Mouse (Mus musculus): ENCODE measurements around the gene Slc30a6.

Slc30a6 gene

GRCm38 (mm10) chr17:74395383-74396065 is at the start of gene Slc30a6:
Gene Slc30a6 (plus strand): TSS chr17:74395608.
- DNase-seq: peak; percentile 95

- DNase-seq: no peak
Observed at GRCm38 (mm10) chr17:74363592-74363991, 31.8 kb upstream of the Slc30a6 start.

- DNase-seq: no peak
Observed at GRCm38 (mm10) chr17:74376916-74377315, 18.5 kb upstream of the Slc30a6 start.

GRCm38 (mm10) chr17:74386657-74387056 is 8.8 kb upstream of the Slc30a6 start:
- no peak for DNase-seq

- no peak for DNase-seq
Observed at GRCm38 (mm10) chr17:74389847-74390246, 5.6 kb upstream of the Slc30a6 start.

- DNase-seq: peak; percentile 17
Observed at GRCm38 (mm10) chr17:74394381-74394780, 1.0 kb upstream of the Slc30a6 start.

GRCm38 (mm10) chr17:74394855-74395254 is 553 bp upstream of the Slc30a6 start:
- no peak for DNase-seq

GRCm38 (mm10) chr17:74396766-74397165 is 1.4 kb downstream of the Slc30a6 start:
- peak; percentile 22 for DNase-seq

GRCm38 (mm10) chr17:74397173-74397572 is 1.8 kb downstream of the Slc30a6 start:
- no peak for DNase-seq

- DNase-seq: no peak
Observed at GRCm38 (mm10) chr17:74402486-74403222, 7.2 kb downstream of the Slc30a6 start.

- DNase-seq: no peak
Observed at GRCm38 (mm10) chr17:74406487-74406886, 11.1 kb downstream of the Slc30a6 start.

GRCm38 (mm10) chr17:74409722-74410121 is 14.3 kb downstream of the Slc30a6 start:
- DNase-seq: no peak

GRCm38 (mm10) chr17:74413324-74413723 is 17.9 kb downstream of the Slc30a6 start:
- no peak for DNase-seq

- no peak for DNase-seq
Observed at GRCm38 (mm10) chr17:74414671-74415070, 19.3 kb downstream of the Slc30a6 start.

GRCm38 (mm10) chr17:74416841-74417360 is 21.5 kb downstream of the Slc30a6 start:
- DNase-seq: no peak

GRCm38 (mm10) chr17:74418171-74418570 is 22.8 kb downstream of the Slc30a6 start:
- DNase-seq: no peak

- no peak for DNase-seq
Observed at GRCm38 (mm10) chr17:74420656-74421055, 25.2 kb downstream of the Slc30a6 start.

GRCm38 (mm10) chr17:74424401-74425005 is 29.1 kb downstream of the Slc30a6 start:
- DNase-seq: peak; percentile 8

- no peak for DNase-seq
Observed at GRCm38 (mm10) chr17:74430074-74430473, 34.7 kb downstream of the Slc30a6 start.

- DNase-seq: no peak
Observed at GRCm38 (mm10) chr17:74431481-74431880, 36.1 kb downstream of the Slc30a6 start.

- no peak for DNase-seq
Observed at GRCm38 (mm10) chr17:74432631-74433030, 37.2 kb downstream of the Slc30a6 start.

GRCm38 (mm10) chr17:74437762-74438161 is 42.4 kb downstream of the Slc30a6 start:
- DNase-seq: no peak

- DNase-seq: no peak
Observed at GRCm38 (mm10) chr17:74440486-74440885, 45.1 kb downstream of the Slc30a6 start.

GRCm38 (mm10) chr17:74449776-74450175 is 54.4 kb downstream of the Slc30a6 start:
- no peak for DNase-seq
